Mouse (Mus musculus) retina, postnatal 7 days (tissue): ENCODE measurements around the gene Olfr527.

Source experiments
- DNase-seq: peaks from one replicate; pipeline ENCODE4 v3.0.0-alpha.2; 2012; ENCODE audit warnings: low read depth, low spot score

Gene Olfr527

GRCm38 (mm10) chr7:140333717-140334116 lies at the start of gene Olfr527:
Olfr527 (plus strand) TSS chr7:140334017.
- DNase-seq = no peak

GRCm38 (mm10) chr7:140295746-140296145 lies 38.1 kb upstream of the Olfr527 start:
- DNase-seq = no peak

GRCm38 (mm10) chr7:140296876-140297275 lies 36.9 kb upstream of the Olfr527 start:
- no peak for DNase-seq

- DNase-seq = no peak
These were observed 34.4 kb upstream of the Olfr527 start for GRCm38 (mm10) chr7:140299416-140299815.

GRCm38 (mm10) chr7:140319861-140320385 lies 13.9 kb upstream of the Olfr527 start:
- no peak for DNase-seq

- no peak for DNase-seq
These were observed 13.3 kb upstream of the Olfr527 start, which contains the start of gene Olfr525 for GRCm38 (mm10) chr7:140320558-140320957. Olfr525 (plus strand) TSS chr7:140320858.

- no peak for DNase-seq
These were observed 12.7 kb upstream of the Olfr527 start for GRCm38 (mm10) chr7:140321135-140321534.

GRCm38 (mm10) chr7:140329766-140330304 lies 4.0 kb upstream of the Olfr527 start:
- no peak for DNase-seq

- DNase-seq = no peak
These were observed 27.8 kb downstream of the Olfr527 start, which contains the start of gene Olfr60 for GRCm38 (mm10) chr7:140361571-140361970. Olfr60 (minus strand) TSS chr7:140361671.

- no peak for DNase-seq
These were observed 40.5 kb downstream of the Olfr527 start for GRCm38 (mm10) chr7:140374300-140374699.

GRCm38 (mm10) chr7:140376231-140376630 lies 42.4 kb downstream of the Olfr527 start, which contains the start of gene Olfr530:
Olfr530 (minus strand) TSS chr7:140376331.
- DNase-seq = no peak

- DNase-seq = no peak
These were observed 43.1 kb downstream of the Olfr527 start for GRCm38 (mm10) chr7:140376911-140377310.
